Mouse (Mus musculus) right cerebral cortex, adult 2 months (tissue): ENCODE results near the gene Tsga10ip.
"Not testable (repeated sequence)": the region's sequence is repeated elsewhere in the genome, so short reads cannot be mapped to it uniquely, and the experiment has no call there.

Experiments used
- DNase-seq, 2 experiments: peaks; one replicate each; pipeline ENCODE4 v3.0.0; 2021 to 2022; ENCODE audit warnings: low spot score in 2 of 2

The Tsga10ip gene

DNA sequence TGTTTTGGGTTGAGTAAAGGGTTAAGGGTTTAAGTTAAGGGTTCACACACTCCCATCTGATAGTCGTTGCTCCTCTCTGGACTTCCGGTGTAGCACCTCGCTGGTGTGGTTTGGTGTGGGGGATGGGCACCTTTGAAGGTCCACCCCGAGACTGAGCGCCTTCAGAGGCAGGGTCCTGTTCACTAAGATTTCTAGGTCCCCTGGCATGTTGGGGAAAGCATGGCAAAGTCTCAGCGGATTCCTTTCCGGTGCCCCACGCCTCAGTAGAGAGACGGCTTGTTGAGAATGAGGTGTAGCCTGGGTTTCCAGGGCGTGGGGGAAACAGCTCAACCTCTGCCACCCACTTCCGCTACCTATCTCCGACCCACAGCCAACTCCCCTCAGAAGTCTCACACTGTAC lies 12.7 kb downstream of the Tsga10ip start:
- no peak for DNase-seq

DNA sequence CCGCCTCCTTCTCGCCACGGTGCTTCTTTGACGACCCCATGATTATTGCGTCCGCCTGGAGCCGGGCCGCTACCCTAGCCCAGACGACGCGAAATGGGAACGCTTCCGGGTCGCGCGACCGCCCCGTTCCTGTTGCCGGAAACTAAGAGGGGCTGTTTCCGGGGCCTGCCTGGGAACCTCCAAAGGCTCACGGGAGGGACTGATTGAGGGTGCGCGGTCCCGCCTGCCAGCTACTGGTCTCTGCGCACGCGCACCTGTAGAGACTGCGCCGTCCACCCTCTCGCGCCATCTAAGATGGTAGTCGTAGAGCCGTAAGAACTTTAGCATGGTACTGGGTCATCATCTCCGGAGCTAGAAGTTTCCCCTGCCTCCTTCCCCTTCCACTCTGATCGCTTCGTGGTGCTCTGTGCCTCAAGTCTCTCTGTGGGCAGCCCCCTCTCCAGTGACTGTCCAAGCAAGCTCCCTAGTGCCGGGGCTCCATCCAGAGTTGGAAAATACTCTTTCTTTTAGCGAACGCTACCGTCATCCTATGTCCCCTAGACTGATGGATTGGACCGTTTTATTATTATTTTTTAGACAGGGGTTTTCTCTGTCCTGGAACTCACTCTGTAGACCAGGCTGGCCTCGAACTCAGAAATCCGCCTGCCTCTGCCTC lies 13.6 kb downstream of the Tsga10ip start, which contains the start of gene Sart1:
Gene Sart1, minus strand, starts transcription at position 116 of the 655 bp plus-strand sequence.
- DNase-seq, result peak; percentile 94 to 95

DNA sequence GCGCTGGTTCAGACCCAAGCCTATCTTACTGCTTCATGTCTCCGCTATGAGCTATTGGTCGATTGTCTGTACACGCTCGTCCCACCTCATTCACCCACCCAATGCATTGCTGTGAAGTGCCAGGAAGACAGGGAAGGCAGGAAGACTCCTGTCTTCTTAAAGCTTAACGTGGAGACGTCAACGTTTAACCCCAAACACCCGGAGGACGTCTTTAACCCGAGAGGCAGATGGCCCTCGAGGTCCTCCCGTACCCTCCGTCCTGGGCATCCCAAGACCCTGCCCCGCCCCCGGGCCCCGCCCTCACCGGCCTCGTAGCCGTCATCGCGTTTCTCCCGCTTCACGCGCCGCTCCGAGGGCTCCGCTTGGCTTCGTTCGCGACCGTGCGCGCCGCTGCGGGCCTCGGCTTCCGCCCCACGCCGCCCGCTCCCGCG lies 14.3 kb downstream of the Tsga10ip start:
- DNase-seq, result peak in 1 of 2 experiments; percentile 23

DNA sequence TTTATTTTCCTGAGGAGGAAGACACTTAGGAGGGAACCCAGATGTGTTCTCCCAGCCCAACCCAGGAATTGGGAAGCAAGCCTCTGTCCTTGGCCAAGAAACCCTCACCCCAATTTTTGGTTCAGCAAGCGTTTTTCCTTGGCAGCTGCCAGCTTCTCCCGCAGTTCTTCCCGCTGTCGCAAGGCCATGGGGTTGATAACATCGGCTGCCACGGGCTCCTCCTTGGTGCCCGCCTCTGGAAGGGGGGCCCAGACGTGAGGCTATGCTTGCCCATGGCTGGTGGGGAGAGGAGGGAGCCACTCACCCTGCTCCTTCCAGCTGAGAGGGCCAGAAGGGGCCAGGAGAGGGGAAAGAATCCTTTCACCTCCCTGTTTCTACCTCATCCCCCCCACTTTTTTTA lies 17.6 kb downstream of the Tsga10ip start:
- DNase-seq, result no peak

DNA sequence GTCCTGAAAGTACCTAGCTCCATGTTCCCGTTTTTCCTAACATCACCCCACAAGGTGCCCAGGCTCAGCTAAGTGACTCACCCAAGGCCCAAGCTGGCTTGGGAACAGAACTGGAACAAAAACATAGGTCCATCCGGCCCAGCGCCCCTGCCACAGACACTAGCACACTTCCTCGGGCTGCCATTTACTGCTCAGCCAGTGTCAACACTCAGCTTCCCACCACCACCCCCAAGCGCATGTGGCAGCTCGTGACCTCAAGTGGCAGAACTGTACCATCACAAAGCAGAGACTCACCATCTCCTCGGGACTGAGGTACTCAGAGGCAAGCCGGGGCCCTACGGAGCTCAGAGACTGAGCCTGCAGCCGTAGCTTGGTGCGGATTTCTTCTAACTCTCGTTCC lies 19.0 kb downstream of the Tsga10ip start:
- DNase-seq, result no peak

DNA sequence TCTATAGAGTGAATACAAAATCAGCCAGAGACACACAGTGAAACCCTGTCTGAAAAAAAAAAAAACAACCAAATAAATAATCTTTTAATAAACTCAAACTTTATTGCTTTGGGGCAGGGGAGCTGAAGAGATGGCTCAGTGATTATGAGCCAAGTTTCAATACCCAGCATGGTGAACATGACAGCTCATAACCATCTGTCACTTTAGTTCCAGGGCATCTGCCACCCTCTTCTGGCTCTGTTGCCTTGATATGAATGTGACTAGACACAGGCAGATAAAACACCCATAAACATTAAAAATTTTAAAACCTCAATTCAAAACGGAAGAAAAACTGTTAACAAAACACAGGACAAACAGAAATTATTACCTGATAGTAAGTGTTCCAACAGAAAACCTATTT lies 24.9 kb downstream of the Tsga10ip start:
- no peak for DNase-seq

DNA sequence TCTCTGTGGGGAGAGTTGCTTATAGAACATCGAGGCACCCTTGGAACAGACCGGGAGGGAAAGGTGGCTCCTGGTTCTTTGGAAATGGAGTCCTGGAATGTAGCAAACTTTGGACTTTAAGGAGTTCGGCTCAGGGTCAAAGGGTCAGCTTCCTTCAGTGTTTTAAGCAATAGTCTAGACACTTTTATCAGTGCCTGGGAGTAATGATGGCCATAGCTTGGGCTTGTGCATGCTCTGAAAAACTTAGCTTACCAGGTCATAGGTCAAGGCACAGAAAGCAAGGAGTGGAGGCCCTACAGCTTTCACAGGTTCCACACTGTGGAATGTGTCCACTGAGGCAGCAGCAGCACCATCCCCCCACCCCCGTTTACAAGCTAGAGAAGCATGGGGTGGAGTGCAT lies 27.6 kb downstream of the Tsga10ip start:
- DNase-seq, result no peak

DNA sequence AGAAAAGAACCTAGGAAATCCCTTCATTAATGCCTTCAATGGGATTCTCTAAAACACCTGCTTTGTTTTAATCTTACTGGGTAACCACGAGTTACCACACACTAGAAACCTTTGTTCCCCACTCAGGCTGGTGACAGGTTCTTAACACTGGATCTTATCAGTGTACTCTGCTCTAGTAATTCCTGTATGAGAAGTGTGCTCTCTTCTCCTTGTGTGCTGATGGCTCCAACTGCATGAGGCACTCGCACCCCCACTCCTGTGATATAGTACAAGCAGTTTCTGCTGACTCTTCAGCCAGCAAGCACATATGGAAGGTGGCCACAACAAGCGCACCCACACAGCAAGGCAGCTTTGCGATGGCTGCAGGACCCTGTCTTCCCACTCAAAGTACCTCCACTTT lies 28.1 kb downstream of the Tsga10ip start:
- DNase-seq, result no peak

DNA sequence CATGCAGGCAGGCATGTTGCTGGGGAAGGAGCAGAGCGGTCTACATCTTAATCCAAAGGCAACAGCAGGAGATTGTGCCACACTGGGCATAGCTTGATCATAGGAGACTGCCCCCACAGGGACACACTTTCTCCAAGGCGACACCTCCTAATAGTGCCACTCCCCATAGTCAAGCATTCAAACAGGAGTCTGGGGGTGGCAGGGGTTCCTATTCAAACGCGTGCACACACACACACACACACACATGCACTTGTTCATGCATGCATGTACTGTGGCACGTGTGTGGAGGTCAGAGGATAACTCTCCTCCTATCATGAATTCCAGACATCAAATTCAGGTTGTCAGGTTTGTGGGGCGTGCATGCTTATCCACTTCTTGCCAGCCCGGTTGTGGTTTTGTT lies 29.6 kb downstream of the Tsga10ip start:
- no peak for DNase-seq

DNA sequence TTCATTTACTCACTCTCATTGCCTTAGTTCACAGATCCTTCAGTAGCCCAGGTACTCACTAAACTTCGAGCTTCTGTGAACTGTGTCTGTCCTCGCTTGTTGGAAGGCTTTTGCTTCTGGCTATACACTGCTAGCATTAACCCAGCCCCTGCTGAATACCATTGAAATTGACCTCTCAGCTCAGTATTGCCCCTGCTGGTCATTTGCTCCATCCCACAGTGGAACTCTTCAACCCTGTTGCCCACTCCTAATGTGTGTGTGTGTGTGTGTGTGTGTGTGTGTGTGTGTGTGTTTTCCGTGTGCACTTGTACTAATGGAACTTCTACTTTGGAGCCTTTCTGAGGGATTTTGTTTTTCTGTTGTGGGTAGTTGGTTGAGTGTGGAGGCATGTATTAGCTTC lies 31.4 kb downstream of the Tsga10ip start:
- no peak for DNase-seq

DNA sequence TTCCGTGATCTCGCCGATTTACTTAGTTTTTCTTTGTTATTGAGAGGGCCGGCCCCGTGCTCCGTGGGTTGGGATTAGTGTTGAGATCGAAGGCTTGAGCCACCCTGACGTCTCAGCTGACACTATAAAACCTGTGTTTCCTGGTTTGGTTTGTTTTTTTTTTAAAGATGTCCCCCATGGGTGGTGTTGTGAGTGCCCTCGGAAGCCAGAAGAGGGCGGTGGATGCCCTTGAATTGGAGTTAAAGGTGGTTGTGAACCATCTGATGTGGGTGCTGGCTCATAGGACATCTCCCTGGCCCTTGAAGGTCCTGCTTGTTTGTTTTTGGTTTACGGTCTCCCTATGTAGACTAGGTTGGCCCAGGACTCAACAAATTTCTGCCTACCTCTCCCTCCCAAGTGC lies 34.9 kb downstream of the Tsga10ip start:
- DNase-seq, result no peak

DNA sequence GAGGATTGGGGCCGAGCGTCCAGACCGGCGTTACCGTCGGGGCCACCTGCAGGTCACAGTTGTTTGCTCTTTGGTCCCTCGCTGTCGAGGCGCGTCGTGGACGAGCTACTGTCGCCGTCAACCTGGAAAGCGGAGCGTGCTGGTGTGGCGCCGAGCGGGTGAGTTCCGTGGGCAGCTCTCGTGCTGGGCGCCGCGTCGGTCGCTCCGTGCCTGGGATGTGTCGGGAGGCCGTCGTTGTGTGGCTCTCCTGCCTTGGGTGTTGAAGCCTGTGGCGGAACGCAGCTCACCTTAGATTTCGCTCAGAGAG lies 35.3 kb downstream of the Tsga10ip start, which contains the start of gene Banf1:
Gene Banf1, minus strand, starts transcription at position 116 of the 307 bp plus-strand sequence.
- DNase-seq, result no peak

DNA sequence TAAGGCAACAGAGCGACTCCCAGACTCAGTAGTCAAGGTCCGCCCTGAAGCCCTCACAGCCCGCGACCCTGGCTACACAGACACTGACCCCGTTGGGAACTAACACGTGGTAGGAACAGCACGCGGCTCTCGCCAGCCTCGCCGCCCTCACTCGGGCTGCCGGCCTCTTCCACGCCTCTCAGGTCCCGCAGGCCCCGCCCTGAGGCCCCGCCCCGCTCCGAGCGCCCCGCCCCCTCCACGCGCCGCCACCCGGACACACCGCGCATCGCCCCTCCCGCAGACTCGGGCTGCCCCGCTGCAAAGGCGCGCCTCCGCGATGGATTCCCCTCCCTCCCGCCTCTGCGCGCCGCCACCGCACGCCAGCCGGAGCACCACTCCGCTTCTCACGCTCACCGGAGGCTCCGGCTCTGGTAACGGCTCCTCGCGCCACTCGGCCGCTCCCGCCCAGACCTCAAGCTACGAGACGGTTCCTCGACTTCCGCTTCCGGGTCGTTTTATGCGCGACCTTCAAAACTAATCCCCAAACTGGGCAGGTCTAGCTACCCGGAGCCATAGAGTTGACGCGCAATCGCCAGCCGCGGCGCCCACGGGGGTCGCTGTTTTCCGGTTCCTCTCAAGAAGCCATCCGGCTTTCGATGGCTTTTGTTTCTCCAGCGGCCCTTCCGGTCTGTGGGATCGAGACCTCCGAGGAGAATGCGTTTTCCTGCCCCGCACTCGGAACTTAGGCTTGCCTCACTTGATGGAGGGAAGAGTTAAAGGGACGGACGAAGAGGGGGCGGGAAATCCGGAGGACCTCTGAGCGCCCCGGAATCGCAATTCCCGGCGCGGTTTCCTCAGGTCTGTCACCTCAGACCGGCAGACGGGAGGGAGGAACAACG lies 35.9 kb downstream of the Tsga10ip start, which contains the start of gene Eif1ad:
Gene Eif1ad, plus strand, starts transcription at position 567 of the 878 bp plus-strand sequence.
- DNase-seq, result peak; percentile 93 to 98

DNA sequence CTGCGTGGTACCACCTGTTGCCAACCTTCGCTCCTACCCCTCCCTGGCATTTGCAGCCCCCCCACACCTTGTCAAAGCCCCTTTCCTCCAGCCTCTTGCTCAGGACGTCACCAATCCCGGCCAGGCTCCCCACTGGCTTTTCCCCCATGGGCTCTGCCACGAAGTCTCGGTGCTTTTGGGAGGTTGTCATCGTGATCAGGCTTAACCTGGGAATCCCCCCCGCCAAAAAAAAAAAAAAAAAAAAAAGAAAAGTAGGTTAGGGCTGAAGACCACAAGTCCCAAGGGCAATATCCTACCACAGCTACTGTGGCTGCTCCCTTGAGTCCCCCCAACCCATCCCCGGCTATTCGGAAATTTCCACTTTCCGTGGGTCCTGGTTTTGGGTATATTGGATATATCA lies 36.6 kb downstream of the Tsga10ip start:
- no peak for DNase-seq

DNA sequence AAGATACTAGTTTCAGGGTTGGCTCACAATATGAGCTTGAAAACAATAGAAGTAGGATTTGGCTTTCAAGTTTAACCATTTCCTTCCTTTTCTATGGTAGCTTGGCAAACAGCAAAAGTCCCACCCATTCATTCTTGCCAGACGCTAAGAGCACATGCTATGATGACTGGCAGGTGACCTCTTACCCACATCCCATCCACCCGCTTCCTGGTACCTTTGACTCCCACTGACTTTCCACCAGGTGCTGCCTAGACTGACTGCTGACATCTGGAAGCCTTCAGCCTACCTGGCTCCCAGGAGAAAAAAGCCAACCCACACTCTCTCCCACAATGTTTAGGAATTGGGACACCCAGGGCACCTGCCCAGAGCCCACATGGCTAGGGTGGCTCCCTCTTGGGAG lies 38.2 kb downstream of the Tsga10ip start:
- DNase-seq, result no peak

DNA sequence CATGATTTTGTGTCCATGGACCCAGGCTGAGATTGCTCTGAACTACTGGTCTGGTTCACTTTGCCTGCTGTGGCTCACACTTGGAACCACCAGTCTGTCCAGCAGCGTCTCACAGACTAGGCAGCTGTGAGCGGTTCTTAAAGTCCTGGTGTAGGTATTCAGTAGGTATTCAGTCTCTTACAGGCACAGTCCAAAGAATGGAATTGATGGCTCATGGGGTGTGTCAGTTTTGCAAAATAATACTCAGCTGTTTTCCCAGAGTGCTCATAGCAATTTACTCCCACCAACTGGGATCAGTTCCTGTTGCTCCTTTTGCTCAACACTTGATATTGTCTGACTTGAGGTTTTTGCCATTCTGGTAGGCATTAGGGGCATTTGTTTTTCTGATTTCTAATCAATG lies 40.1 kb downstream of the Tsga10ip start:
- DNase-seq, result no peak

DNA sequence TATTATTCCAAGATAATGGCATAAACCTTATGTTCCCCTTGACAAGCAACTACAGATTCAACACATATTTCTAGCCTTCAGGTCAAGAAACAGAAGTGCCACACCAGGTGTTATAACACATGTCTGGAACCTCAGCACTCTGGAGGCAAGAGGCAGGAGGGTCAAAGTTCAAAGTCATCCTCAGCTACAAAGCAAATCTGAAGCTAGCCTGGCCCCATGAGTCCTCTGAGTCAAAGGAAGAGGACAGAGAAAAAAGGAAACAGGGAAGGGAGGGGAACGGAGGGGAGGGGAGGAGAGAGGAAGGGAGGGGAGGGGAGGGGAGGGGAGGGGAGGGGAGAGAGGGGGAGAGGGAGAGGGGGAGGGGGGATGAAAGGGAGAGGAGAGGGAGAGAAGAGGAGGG lies 46.2 kb downstream of the Tsga10ip start:
- DNase-seq, result no peak

DNA sequence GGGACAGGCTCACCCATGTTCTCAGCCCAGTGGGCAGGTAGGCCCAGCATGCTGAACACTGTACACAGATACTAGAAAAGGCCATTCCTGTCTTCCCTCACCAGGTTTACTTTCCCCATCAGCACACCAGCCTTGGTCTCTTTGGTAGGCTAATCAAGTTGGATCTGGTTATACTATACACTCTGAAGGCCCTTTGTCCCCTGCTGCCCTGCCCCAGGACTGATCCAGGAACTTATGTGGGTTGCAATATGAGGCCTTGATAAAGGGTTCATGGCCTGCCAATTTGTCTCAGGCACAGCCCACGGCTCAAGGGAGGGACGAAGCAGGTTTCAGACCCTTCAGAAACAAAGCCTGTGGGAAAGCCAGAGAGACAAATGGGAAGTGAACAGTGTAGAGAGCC lies 48.7 kb downstream of the Tsga10ip start:
- no peak for DNase-seq

DNA sequence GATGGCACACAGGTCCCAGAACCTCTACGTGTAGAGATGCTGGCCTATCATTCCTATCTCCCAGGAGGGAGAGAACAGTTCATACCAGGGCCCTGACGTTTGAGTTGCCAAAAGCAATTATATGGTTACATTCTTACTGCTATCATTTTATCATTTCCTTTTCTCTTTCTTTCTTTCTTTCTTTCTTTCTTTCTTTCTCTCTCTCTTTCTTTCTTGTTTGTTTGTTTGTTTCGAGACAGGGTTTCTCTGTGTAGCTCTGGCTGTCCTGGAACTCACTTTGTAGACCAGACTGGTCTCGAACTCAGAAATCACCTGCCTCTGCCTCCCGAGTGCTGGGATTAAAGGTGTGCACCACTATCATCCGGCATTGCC lies 52.8 kb downstream of the Tsga10ip start, which contains the start of gene Cst6:
Gene Cst6, minus strand, starts transcription at position 73 of the 372 bp plus-strand sequence.
- DNase-seq, result not testable (repeated sequence)

DNA sequence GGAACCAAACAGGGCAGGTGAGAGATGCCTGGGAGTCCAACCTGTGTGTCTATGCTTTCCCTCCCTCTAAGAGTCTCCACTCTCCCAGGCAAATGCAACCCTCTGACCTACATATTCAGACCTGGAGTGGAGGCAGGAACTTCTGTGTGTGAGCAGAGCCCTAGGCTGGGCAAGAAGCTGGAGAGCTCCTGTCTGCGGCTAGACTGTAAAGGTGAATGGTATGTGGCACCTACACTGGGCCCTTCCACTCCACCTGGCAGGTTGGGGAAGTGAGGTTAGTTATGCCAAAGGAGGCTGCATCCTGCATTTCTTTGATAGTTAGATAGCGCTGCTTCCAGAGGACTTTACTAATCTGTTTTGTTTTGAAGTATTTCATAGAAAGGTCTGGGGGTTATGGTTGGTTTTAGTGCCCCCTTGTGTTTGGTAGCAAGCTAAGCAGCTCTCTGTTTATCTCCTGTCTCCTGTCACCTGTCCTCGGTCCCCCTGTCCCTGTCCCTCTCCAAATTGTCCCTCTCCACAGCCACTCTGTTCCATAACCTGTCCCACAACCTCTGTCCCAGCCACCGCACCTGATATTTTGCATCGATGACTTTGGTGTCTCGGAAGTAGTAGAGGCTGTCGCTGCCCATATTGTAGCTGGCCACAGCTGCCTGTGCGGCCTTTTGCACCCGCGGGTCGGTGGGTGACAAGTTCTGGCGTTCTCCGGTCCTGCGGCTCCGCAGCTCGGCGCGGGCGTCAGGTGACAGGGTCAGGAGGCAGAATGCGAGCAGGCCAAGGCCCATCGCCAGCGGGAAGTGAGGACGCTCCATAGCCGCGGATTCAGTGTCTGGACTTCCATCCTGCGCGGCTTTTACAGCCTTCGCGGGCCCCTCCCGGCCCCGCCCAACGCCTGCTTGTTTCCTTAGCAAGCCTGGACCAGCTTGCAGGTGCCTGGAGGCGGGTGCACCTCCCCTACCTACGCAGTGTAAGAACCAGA lies 53.5 kb downstream of the Tsga10ip start:
- peak; percentile 39 to 40 for DNase-seq

DNA sequence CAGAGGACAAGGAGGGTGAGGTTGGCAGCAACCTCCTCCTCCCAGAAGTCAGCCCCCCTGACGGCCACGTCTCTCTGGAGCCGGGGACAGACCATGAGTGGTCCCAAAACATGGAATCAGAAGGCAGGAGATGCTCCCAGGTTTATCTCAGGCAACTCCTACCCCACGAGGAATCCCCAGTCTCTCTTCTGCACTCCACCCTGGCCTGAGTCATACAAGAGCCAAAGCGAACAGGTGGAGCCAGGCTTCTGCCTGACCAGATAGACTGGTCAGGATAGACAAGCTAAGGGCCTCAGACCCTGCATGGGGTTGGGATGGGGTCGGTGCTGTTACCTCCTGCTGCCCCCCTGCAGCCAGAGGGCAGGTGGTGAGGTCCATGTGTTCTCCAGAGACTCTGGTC lies 54.3 kb downstream of the Tsga10ip start:
- DNase-seq, result no peak
